Mouse (Mus musculus) left cerebral cortex, postnatal 14 days (tissue): ENCODE results near the gene Pou2f2. TPM values are rescaled to one million over a fixed set of nuclear protein-coding genes. Genes with fewer than 3 reads are reported as not detected.

ENCODE experiments used
- DNase-seq, 2 experiments: peaks; one replicate each; pipeline ENCODE4 v3.0.0; 2021 to 2022; ENCODE audit warnings: low spot score in 2 of 2, mixed read lengths in 1 of 2
- intact Hi-C: fragments of 180-260 bp; cut with DNase I; formaldehyde crosslinking; loops from one replicate; pipeline ENCODE4 v1.15.1; 2025
- total RNA-seq, 2 experiments: library from RNA; stranded (reverse); gene quantifications; 2 replicates each; pipeline ENCODE4 v1.2.3; 2021

Pou2f2 gene
- total RNA-seq, 2 experiments from 2014 or later = 11.5 to 13.0 TPM

DNA sequence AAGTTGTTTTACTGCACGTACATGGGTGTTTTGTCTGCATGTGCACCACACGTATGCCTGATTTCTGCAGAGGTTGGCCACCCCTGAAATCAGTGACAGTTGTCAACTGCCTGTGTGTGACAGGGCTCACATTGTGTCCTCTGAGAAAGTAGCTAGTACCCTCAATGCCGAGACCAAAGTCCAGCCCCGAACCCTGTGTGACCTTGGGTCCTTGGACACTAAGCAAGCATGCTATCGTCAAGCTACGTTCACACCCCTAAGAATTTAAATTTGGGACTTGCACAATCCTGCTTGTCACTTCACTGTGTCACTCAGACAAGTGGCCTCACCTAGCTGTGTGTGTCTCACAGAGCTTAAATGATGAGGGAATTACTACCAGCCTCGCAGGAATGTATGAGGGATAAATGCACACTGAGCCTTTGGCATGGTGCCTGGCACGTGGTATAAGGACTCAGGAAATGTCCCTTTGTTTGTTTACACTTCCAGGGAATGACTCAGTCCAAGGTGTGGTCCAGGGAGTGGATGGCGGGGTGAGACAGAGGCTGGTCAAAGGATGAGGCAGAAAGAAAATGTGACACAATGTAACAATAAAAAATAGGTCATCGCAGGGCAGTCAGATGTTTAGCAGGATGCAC, 18.0 kb upstream of the Pou2f2 start:
- intact Hi-C loops = no loop called here

DNA sequence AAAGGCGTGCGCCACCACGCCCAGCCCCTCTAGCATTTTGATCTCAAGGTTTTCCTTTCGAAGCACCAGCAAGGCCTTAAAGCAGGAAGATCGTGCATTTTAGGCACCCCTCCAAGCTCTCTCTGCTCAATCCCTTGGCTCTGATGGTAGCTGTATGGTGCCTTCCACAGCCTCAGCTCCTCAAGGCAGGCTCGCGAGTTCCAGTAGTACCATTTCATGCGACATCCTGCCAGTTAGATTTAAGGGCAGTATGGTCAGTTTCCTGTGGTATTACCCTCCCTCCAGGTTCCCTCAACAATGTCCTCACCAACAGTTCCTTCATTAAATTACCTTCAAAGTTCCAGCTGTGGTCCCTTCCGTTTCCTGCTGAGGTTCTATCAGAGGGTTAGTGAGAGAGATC, 16.6 kb upstream of the Pou2f2 start:
- no peak for DNase-seq
- intact Hi-C loops = no loop called here

More for the DNA sequence above, 18.0 kb upstream of the Pou2f2 start:
- DNase-seq = no peak

DNA sequence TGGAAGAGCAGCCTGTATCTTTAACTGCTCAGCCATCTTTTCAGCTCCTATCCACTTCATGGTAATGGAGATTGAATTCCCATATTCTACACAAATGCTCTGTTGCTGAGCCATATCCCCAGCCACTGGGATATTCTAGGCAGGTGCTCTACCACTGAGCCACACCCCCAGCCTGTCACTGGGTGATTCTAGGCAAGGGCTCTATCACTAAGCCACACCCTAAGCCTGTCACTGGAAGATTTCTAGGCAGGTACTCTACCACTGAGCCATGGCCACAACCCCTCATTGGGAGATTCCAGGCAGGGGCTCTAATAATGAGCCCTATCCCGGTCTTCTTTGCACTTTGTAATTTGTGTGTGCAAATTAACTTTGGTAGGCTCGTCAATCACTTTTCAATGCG, 15.6 kb upstream of the Pou2f2 start:
- DNase-seq = no peak

DNA sequence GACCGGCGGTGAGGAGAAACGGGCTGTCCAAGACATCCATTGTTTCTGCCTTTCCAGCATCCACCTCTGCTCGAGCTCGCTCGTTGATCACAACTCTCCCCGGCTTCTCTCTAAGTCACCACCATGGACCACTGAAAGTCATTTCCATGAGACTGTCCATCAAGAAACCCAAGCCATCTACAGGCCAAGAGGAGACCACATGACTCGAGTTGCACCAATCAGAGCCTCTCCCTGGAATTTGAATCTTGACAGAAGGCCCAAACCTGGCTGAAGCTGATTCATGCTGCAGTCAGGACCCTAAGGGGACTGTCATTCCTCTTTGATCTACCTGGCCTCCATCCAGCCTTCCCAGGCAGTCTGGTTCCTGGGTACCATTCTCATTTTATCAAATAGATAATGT, 12.6 kb upstream of the Pou2f2 start:
- no peak for DNase-seq
- intact Hi-C loops = no loop called here

More for the DNA sequence above, 15.6 kb upstream of the Pou2f2 start:
- intact Hi-C loops = no loop called here

DNA sequence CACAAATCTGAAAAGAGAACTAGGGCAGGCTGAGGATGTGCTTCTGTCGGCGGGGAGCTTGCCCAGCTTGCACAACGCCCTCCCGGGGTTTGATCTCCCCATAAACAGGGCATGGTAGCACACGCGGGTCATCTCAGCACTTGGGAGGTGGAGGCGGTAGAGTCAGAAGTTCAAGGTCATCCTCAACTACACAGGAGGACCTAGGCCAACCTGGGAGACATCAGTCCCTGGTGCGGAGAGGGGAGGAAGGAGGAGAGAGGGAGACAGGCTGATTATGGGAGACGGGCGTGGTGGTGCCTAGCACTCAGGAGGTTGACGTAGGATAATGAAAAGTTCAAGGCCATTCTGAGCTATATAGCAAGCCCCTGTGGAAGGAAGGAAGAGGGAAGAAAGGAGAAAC, 11.3 kb upstream of the Pou2f2 start:
- DNase-seq = no peak
- intact Hi-C loops = no loop called here

DNA sequence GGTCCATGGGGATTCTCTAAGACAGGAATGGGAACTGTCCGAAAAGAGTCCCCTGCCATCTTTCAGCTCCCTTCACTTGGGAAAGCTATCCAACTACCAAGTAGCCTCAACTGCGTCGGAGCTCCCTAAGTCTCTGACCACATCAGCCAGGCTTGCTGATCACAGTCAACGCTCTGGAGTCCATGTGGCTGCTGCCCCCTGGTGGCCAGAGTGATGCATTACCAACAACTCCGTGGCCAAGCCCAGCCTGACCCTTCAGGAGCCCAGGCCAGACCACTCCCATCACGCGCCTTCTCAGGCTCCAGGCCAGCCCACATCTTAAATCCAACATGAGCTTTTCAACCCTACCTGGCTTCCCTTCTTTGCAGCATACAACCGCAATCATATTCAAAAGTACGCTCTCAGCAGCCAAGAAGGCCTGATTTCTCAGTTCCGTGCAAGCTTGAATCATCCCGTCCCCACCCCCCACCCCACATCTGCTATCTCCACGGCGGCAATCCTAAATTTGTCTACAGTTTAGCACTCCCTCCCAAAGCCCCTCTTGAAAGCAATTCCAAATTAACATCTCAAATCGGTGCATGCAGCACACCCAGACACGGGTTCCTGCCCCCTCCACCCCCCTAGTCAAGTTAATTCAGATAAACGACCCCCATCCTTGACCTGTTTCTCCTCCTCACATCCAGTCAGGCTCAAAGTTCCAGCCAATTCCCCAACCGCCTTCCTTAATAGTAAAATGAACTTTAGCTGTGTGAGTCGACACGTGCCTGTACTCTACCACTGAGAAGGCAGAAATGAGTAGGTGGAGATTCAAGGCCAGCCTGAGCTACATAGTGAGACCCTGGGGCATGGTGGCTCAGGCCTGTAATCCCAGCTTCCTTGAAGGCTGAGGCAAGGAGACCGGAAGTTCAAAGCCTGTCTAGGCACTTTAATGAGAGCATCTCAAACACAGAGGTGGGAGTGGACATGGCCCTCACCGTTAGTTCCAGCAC, 8.4 kb upstream of the Pou2f2 start:
- peak; percentile 82 to 89 for DNase-seq
- intact Hi-C loops = loop anchor here (1.0 to 5.0 kb wide), 2 partner anchors 55 to 81 kb away; no protein-coding TSS in a partner anchor

DNA sequence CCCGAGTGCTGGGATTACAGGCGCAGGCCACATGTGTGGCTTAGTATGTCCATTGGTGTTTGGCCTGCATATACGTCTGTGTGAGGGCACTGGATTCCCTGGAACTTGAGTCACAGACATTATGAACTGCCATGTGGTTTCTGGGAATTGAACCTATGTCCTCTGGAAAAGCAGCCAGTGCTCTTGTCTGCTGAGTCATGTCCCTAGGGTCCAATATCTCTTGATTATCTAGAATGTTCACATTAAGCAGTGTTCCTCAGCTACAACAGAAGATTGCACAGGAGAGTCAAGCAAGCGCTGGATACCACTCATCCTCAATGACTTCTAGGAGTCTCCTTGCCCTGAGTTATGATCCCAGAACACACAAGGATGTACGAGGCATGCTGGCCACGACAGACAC, 4.6 kb upstream of the Pou2f2 start:
- intact Hi-C loops = no loop called here
- no peak for DNase-seq

DNA sequence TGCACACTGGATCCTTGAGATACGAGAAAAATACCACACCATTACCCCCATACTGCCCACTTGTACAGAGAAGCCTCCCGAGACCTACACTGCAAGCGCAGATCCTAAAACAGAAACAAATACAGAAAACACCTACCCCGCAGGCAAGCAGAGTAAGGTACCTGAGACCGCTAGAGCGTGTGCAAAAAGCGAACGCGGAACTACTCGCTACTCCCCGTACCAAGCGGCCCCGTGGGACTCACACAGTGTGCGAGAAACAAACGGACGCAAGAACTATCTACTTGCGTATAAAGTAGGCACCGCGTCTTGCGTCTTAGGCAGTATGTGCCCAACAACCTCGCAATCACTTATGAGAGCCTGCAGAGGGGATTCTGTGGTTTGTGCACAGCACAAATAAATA, 2.3 kb upstream of the Pou2f2 start:
- intact Hi-C loops = no loop called here
- no peak for DNase-seq

DNA sequence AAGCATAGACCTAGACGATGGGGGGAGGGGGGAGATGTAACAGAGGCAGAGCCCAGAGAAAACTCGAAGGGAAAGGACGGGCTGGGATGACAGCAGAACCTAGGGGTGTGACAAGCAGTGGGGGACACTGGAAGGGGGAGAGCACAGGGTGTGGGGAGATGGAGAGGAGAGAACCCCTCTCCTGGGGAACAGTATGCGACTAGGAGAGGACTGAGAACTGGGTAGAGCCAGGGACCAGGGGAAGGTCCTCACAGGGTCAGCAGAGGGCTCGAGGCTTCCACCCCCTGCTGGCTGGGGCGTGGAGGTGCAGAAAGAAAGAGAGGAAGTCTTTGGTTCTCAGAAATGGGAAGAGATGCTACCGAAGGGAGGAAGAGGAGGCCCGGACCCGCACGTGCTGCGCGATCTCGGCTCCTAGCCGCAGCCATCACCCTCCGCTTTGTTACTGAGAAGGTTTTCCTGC, 1.8 kb upstream of the Pou2f2 start:
- peak in 1 of 2 experiments; percentile 17 for DNase-seq
- intact Hi-C loops = no loop called here

DNA sequence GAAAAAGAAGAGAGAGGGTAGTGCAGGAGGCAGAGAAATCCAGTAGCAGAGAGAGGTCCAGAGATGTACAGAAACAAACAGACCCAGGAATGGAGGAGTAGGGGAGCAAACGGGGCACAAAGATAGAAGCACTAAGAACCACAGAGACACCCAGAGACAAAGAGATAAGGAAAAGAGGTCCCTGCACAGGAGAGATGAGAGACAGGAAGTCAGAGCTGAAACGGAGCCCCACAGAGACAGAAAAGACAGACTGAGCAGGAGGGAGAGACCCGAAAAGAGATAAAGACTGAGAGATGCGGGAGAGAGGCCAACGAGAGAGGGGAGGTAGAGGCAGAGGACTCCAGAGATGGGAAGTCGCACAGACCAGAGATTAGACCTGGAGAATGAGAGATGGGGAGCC, 986 bp upstream of the Pou2f2 start:
- DNase-seq = no peak
- intact Hi-C loops = no loop called here

DNA sequence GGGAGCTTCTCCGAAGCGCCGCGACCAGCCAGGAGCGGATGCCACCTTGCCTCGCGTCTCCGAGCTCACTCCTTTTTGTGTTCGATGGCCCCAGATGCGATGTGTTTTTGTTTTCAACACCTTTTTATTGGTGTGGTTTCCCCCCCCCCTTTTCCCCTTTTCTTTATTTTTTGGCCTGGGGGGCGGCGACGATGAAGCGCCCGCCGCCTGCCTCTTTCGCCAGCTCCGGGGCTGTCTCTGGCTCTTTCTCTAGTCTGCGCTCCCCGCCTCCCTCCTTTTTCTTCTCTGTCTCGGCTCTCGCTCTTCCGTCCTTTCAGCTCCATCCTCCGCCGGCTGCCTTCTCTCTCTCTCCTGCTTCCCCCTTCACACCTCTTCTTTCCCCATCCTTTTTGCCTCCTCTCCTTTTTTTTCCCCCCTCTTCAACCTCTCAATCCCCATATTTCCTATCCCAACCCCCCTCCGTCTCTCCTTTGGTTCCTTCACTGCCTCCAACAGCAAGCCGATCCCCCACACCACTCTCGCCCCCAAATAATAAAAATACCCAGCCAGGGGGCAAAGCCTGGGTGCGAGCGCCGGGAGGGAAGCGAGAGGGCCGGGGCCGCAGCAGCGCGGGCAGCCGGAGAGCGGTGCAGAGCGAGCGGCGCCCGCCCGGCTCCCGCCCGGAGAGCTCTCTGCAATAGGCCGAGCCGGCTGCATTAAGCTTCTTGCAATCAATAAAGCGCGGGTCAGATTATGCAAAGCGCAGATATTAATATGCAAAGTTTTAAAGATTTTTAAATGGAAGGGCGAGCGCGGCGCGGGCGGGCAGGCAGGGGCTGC, 530 bp downstream of the Pou2f2 start:
- DNase-seq = peak; percentile 38 to 51
- intact Hi-C loops = no loop called here

DNA sequence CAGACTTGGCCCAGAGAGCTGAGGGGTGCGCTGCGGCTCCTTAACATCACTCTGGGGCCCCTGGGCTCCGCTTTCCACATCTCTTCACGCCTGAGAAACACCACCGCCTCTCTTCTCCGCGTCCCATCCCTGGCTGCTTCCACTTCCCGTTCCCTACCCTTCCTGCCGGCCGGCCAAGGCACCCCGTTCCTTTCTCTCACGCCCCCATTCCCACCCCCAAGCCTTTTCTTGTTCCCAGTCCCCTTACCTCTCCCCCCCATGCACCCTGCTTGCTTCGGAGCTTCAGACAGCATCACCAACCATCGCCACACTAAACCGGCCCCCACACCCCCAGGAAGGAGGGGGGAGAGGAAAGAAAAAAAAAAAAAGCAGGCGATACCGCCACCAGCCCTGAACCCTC, 1.2 kb downstream of the Pou2f2 start:
- DNase-seq = peak; percentile 34 to 35

DNA sequence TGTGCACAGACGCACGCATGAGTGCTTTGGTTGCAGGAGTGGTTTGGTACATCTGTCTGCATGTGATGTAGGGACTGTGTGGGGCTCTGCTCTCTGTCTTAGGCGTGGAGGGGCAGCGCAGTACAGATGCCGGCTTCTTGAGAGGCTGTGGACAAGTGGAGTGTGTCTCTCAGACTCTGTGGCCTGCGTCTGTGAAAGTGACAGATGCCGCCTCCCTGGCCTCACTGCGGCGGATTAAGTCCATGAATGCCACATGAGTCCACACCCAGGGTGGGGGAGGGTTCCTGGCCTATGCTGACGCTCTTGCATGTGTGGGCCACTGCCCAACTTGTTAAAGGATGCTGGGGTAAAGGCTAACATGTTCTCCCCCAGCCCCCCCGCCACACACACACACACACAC, 5.2 kb downstream of the Pou2f2 start:
- intact Hi-C loops = no loop called here
- DNase-seq = no peak

More for the DNA sequence above, 1.2 kb downstream of the Pou2f2 start:
- intact Hi-C loops = no loop called here

DNA sequence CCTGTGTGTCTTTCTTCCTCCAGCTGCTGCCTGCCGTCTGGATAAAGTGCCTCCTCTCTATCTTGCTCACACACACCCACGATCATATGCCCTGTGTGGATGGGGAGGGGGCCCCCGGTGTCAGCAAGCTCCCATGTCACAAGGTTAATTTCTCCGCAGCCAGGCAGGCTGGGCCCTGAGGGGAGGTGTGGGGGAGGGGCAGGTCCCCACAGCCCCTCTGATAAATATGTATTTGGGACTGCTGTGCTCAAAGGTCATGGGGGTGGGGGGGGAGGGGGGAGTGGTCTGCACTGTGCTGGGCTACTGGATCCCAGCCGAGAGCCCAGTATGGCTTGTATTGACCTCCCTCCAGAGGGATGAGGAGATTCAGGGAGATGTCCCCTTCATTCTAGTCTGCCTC, 6.9 kb downstream of the Pou2f2 start:
- intact Hi-C loops = no loop called here
- no peak for DNase-seq

DNA sequence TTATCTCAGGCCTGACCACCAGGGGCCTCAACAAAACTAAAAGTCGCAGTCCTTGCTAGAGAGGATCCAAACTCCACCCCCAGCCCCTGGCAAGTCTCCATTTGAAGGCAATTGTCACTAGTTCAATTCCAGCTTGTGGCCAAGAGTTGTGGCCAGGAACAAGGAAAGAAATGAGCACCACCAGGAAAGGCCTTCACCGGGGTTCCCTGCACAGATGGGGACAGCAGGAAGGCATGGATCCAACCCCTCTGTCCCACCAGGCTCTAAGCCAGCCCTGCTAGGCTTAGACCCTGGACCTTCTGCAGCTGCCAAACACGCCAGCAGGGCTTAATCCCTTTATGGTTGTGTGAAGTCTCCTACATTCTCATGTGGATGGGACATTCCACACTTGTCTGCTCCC, 8.9 kb downstream of the Pou2f2 start:
- intact Hi-C loops = no loop called here
- DNase-seq = no peak

DNA sequence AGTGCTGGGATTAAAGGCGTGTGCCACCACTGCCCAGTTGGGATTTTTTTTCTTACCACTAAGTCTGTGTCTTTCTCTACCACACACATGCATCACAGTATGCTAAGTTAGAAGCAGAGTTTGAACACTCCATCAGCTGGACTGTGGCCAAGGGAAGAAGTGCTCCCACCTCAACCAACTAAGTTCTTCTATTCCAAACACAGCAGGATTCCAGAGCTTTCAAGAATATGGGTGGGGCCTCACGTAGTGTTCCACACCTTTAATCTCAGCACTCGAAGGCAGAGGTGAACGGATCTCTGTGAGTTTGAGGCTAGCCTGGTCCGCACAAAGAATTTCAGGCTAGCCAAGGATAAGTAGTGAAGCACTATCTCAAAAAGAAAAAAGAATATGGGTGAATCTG, 13.4 kb downstream of the Pou2f2 start:
- DNase-seq = no peak
- intact Hi-C loops = no loop called here

DNA sequence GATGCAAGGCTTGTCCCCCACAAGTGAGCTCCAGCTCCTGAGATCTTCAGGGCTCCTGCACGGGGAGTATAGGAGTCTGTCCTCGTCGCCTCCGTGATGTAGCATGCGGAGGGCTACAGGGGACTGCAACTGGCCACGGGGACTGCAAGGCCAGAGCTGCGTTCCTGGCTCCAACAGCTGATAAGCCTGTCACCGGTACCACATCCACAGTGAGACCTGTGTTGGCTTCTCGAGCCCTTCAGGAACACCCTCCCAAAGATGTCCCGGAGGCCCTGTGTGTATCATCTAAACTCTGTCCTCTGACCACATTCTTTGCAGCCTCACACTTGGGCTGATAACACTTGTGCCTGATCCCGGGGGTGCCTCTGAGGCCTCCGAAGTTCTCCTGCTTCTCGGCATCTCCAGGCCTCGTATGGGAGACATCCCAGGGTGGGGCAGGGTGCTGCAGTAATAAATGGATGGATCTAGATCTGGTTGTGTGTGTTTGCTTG, 23.3 kb downstream of the Pou2f2 start:
- DNase-seq = no peak
- intact Hi-C loops = no loop called here

DNA sequence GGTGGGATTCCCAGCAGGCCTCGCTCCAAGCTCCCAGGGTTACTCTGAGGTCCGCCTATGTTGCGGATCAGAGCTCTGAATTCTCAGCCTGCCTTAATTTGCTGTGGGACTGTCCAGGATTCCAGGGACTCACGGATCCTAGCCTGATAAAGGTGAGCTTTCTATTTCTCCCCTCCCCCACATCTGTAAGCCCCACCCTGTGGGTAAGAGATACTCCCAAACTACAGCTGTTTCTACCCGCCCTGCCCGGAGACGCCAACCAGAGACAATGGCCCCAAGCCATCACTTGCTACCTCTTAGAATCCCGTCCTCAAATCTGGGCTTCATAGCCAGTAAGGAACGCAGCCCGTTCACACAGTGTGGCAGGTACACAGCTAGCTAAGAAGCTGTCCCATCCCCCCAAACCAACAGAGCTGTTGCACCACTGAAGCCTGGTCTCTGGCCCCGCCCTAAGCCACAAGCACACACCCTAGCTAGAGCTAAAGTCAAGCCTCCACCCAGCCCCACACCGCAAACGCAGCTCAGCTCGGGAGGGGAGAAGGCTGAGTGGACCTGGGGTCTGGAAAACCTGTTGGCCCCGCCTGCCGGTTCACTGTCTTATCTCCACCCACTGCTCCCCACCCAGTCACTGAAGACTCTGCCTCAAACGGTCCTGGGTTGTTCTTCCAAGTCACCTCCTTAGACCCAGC, 23.9 kb downstream of the Pou2f2 start:
- no peak for DNase-seq
- intact Hi-C loops = no loop called here

DNA sequence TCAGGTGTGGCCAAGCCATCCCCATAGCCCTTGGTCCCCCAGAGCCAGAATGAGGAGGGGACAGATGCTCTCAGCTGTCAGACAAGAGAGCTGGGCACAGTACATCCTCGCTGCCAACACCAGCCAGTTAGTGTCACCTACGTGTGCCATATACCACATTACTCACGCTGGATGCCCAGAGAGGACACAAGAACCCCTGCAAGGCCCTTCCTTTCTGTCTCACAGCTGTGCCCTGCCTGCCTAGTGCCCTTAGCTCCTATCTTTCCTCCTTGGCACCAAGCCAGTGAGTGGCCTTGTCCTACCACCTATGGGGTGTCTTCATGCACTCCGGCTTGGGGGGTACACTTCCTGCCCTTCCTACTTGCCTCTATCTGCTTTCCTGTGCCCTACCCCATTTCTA, 24.9 kb downstream of the Pou2f2 start:
- intact Hi-C loops = no loop called here
- DNase-seq = no peak
